Mouse (Mus musculus) monocyte, adult 59 days (primary cell): ENCODE measurements around the gene Noxred1. TPM values are rescaled to one million over a fixed set of nuclear protein-coding genes. Genes with fewer than 3 reads are reported as not detected.

Source experiments
- total RNA-seq, 2 experiments: library from RNA; stranded (reverse); gene quantifications; one replicate each; pipeline ENCODE4 v1.2.4; 2023

The Noxred1 gene
- under 1 TPM; 0.50 to 0.61 TPM for total RNA-seq

GRCm38 (mm10) chr12:87238632-87239031 is at the start of gene Noxred1:
Gene Noxred1, minus strand, starts transcription at chr12:87238732.

GRCm38 (mm10) chr12:87266108-87266826 is 27.7 kb upstream of the Noxred1 start, which contains the start of the genes Vipas39 and Ahsa1:
Gene Vipas39, minus strand, starts transcription at chr12:87266256.
Gene Ahsa1, plus strand, starts transcription at chr12:87266479.

GRCm38 (mm10) chr12:87199973-87200586 is 38.5 kb downstream of the Noxred1 start, which contains the start of gene Tmed8:
Gene Tmed8, minus strand, starts transcription at chr12:87200454.

GRCm38 (mm10) chr12:87199206-87199972 is 39.1 kb downstream of the Noxred1 start, which contains the start of gene Samd15:
Gene Samd15, plus strand, starts transcription at chr12:87199723.

Other genes starting within 250 kb of the Noxred1 start
- gene Zdhhc22, start 248.3 kb downstream of the Noxred1 start, total RNA-seq: not detected
- not detected for gene Tmem63c, start 217.4 kb downstream of the Noxred1 start, total RNA-seq
- gene Ngb, start 136.2 kb downstream of the Noxred1 start, total RNA-seq: under 1 TPM in 1 of 2 experiments, not detected in 1; 0.79 TPM
- 1 to 10 TPM; 7.6 to 8.5 TPM for gene Gstz1, start 91.6 kb downstream of the Noxred1 start, total RNA-seq
- gene Pomt2, start 90.8 kb downstream of the Noxred1 start, total RNA-seq: 1 to 10 TPM; 5.0 to 5.6 TPM
- not detected for gene Samd15, start 39.0 kb downstream of the Noxred1 start, total RNA-seq
- 1 to 10 TPM; 7.0 to 7.2 TPM for gene Tmed8, start 38.3 kb downstream of the Noxred1 start, total RNA-seq
- gene Vipas39, start 27.5 kb upstream of the Noxred1 start, total RNA-seq: 10 to 100 TPM; 24.7 to 25.7 TPM
- gene Ahsa1, start 27.7 kb upstream of the Noxred1 start, total RNA-seq: 10 to 100 TPM; 82.8 to 93.1 TPM
- not detected for gene Ism2, start 61.0 kb upstream of the Noxred1 start, total RNA-seq
- 100 to 1,000 TPM; 131 to 147 TPM for gene Sptlc2, start 149.6 kb upstream of the Noxred1 start, total RNA-seq
- gene Slirp, start 205.2 kb upstream of the Noxred1 start, total RNA-seq: 10 to 100 TPM; 41.1 to 49.8 TPM
- 10 to 100 TPM; 32.7 to 32.8 TPM for gene Alkbh1, start 205.3 kb upstream of the Noxred1 start, total RNA-seq
- gene Snw1, start 233.5 kb upstream of the Noxred1 start, total RNA-seq: 10 to 100 TPM; 66.5 to 74.1 TPM